Mouse (Mus musculus) heart, postnatal 0 days (tissue): ENCODE measurements at regions not wholly inside any gene's neighbourhood (a gene's known extent, or its start where the extent isn't known, plus 50 kb on each side); places are given as distances from the start of the nearest gene placed in this dataset.

Source experiments
- CTCF ChIP-seq: IDR thresholded peaks from 2 replicates; pipeline ENCODE4 v1.5.1; 2016; ENCODE audit warnings: antibody characterized with exemption, control low read depth, low read depth
- EP300 ChIP-seq: IDR thresholded peaks from 2 replicates; pipeline ENCODE4 v1.6.1; 2016; ENCODE audit warnings: antibody characterized with exemption, low read depth

GRCm38 (mm10) chr16:39706131-39706530, 278.0 kb upstream of the Lsamp start:
- TF ChIP-seq CTCF = no peak
- no peak for TF ChIP-seq EP300
